In the genomic region with DNA sequence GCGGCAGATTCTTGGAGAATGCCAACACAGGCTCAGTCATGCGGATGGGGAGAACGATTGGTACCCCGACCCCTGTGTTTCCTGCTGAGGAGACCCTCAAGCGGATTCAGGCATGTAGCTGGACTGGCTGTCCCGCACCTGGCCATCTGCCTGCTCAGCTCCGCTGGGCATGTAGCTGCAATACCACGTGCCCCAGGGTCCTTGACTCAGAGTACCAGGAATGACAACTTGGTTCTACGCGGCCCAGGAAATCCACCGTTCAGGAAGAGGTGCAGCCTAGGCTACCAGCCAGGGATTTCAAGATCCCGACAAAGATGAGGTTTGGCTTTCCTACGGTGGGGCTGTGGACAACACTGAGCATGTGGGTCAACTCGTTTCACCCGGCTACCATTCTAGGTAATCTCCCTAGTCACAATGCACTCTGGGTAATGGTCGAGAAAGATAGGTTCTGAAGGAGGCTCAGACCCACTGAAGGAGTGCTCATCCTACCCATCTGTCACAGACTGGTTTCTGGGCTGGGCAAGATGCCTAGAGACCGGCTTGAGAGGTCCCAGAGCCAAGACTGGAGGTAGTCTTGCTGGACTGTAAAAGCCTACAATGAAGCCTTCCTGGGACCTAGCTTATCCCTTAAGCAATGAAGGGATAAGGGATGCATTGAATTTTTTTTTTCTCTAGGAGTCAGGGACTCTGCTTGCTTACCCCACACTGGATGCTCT, we compare ENCODE assay signal across 16 mouse cellular contexts. TPM values are rescaled to one million over a fixed set of nuclear protein-coding genes. Genes with fewer than 3 reads are reported as not detected.
DNase-seq lines count a peak whose midpoint lies in the region; ATAC-seq and TF ChIP-seq lines count a peak whose summit lies in the region.
"Had no signal": no experiment of that assay in that cellular context is flagged by ENCODE, and none has a peak within 500 bp of the region (broad histone marks: within the 10 kb centered on the region; RNA-seq: fewer than 3 reads in every experiment).

No protein-coding gene starts in this region.

- H3K4me1 ChIP-seq in lung, adult 2 months (ENCODE audit: control insufficient read depth, insufficient read depth, low read length): no peaks in the 10 kb centered on the region
- peaks cover 6% of the 10 kb centered on the region; the same call in 1 of the 2 replicates for H3K4me1 ChIP-seq in heart, embryonic 11.5 days (ENCODE audit: control insufficient read depth, insufficient read depth, low read length)
- H3K4me1 ChIP-seq: embryonic facial prominence, embryonic 13.5 days; forebrain, embryonic 15.5 days had no signal

- 69% methylated on average over 17 of the region's 17 CpGs for WGBS in lung, adult 2 months
- 87% methylated on average over 17 of the region's 17 CpGs for WGBS in heart, embryonic 11.5 days (ENCODE audit: insufficient replicate concordance)

- TF ChIP-seq CTCF in lung, adult 2 months (IDR thresholded peaks at IDR 0.05; ENCODE audit: insufficient read depth, low read length): no peak

- no peak for TF ChIP-seq POLR2A in lung, adult 2 months (IDR thresholded peaks at IDR 0.05; ENCODE audit: borderline replicate concordance, extremely low read depth, low read depth, low read length)

- H3K4me3 ChIP-seq in lung, adult 2 months (replicated peaks; ENCODE audit: extremely low read depth, low read depth, low read length): no peak overlapping the region
- H3K4me3 ChIP-seq in heart, embryonic 11.5 days (ENCODE audit: low read depth, low read length): no peak overlapping the region
- H3K4me3 ChIP-seq: embryonic facial prominence, embryonic 13.5 days; forebrain, embryonic 15.5 days; heart, embryonic 10.5 days had no signal

- intact Hi-C loops in gastrocnemius, postnatal 14 days (cut with DNase I; ENCODE audit: low total_unique reads): no loop called here

- no peaks in the 10 kb centered on the region for H3K9me3 ChIP-seq in heart, embryonic 11.5 days (replicated peaks; ENCODE audit: control insufficient read depth, low read length)
- H3K9me3 ChIP-seq: embryonic facial prominence, embryonic 13.5 days; forebrain, embryonic 15.5 days; heart, embryonic 10.5 days had no signal

- DNase-seq in lung, adult 18-20 months: peak; percentile 29 to 52
- no peak for DNase-seq in lung, adult 2 months
- peak; percentile 73 for DNase-seq in cerebellum, adult 11 months
- DNase-seq in cerebellum, adult 9-10 months: peak; percentile 87
- DNase-seq in lung, postnatal 25 days (ENCODE audit: low spot score): peak; percentile 19
- no peak for DNase-seq in gastrocnemius, postnatal 14 days
- DNase-seq: B cell, adult 2 months; heart, postnatal 14 days; kidney, adult 11 months; right cerebral cortex, adult 18-20 months; thymus, postnatal 36 days had no signal

- H3K4me2 ChIP-seq in heart, embryonic 11.5 days: no peak overlapping the region
- H3K4me2 ChIP-seq: embryonic facial prominence, embryonic 13.5 days; forebrain, embryonic 15.5 days had no signal

- no peaks in the 10 kb centered on the region for H3K27me3 ChIP-seq in heart, embryonic 11.5 days (ENCODE audit: control insufficient read depth, insufficient read depth, low read length)
- H3K27me3 ChIP-seq: embryonic facial prominence, embryonic 13.5 days; forebrain, embryonic 15.5 days had no signal

- no peak overlapping the region for H3K9ac ChIP-seq in heart, embryonic 11.5 days (ENCODE audit: low read depth, low read length)
- H3K9ac ChIP-seq: embryonic facial prominence, embryonic 13.5 days; forebrain, embryonic 15.5 days; liver, embryonic 14.5 days had no signal

- H3K27ac ChIP-seq in heart, embryonic 11.5 days (ENCODE audit: low read depth, low read length): no peak overlapping the region
- H3K27ac ChIP-seq: embryonic facial prominence, embryonic 13.5 days; forebrain, embryonic 15.5 days; heart, embryonic 10.5 days; liver, embryonic 14.5 days had no signal

- no peak for ATAC-seq in heart, embryonic 11.5 days (replicated peaks; ENCODE audit: insufficient number of reproducible peaks, low FRiP score, low TSS enrichment)
- ATAC-seq: forebrain, embryonic 15.5 days had no signal

- no peaks in the 10 kb centered on the region for H3K36me3 ChIP-seq in heart, embryonic 11.5 days (ENCODE audit: control insufficient read depth, insufficient read depth, low read length)
- H3K36me3 ChIP-seq: embryonic facial prominence, embryonic 13.5 days; forebrain, embryonic 15.5 days; heart, embryonic 10.5 days had no signal

RNA-seq across cellular contexts. Expression of a gene that starts 56.8 kb away (rescaled TPM):
- 0.46 and 0.85 TPM in 2 replicates for polyA plus RNA-seq in lung, adult 2 months (2012; rRNA removed)
- polyA plus RNA-seq in heart, embryonic 11.5 days (2014; fragmentation: Nextera tagmentation; extraction: Ambion mirVana): 0.13 TPM in 1 of 2 replicates, not detected in the other
- total RNA-seq in gastrocnemius, postnatal 14 days (2021): under 1 TPM; 0.33 to 0.35 TPM
- polyA plus RNA-seq: liver, embryonic 14.5 days had no signal

Comparison
In these comparisons a context has a peak if more than half of its experiments do, and no peak if none do; other contexts are left out.
1. DNase-seq: peak in lung, adult 18-20 months (2 of 2), cerebellum, adult 11 months (single experiment), cerebellum, adult 9-10 months (single experiment) and lung, postnatal 25 days (single experiment); none in lung, adult 2 months (single experiment) and gastrocnemius, postnatal 14 days (single experiment).